Mouse (Mus musculus): ENCODE data around the gene Ankrd36. TPM values are rescaled to one million over a fixed set of nuclear protein-coding genes. Genes with fewer than 3 reads are reported as not detected.

Gene Ankrd36
- polyA plus RNA-seq, 1 experiment from 2014 or later = not detected

- Histone ChIP-seq H3K36me3 (ENCODE audit: control insufficient read depth, insufficient read depth, low read length) (peaks cover 6% of the 10 kb centered on the region; the same call in 1 of the 2 replicates), H3K9me3 (ENCODE audit: control insufficient read depth, low read length) (no peaks in the 10 kb centered on the region), H3K4me3 (ENCODE audit: low read length) (no peak overlapping the region), H3K9ac (ENCODE audit: low read depth, low read length) (no peak overlapping the region), H3K4me1 (ENCODE audit: control insufficient read depth, insufficient read depth, low read depth, low read length) (peaks cover 3% of the 10 kb centered on the region), H3K27me3 (replicated peaks; ENCODE audit: control insufficient read depth, insufficient read depth, low read length) (no peaks in the 10 kb centered on the region), H3K27ac (ENCODE audit: low read depth, low read length) (no peak overlapping the region), H3K4me2 (ENCODE audit: low read length) (no peak overlapping the region)
- 83% methylated on average over 7 of the region's 7 CpGs for WGBS
- ATAC-seq = no peak
Measured at GRCm38 (mm10) chr11:5700808-5701207, 131.3 kb downstream of the Ankrd36 start.

DNA sequence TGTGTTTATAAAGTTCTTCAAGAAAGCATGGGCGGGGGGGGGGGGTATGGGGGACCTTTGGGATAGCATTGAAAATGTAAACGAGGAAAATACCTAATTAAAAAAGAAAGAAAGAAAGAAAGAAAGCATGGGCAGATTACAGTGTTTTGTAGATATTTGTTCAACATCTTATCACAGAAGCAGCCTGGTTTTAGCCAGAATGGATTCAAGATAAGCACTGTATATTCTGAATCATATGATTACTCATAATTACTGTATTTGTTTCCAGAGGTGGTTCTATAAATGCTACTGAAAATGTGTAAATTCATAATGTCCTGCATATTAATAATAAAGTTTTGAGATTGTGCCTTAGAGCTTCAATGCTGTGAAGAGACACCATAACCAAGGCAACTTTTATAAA is 131.8 kb downstream of the Ankrd36 start:
- 78% methylated on average over 2 of the region's 2 CpGs for WGBS
- ATAC-seq = no peak
- H3K9ac ChIP-seq (ENCODE audit: low read depth, low read length) = no peak overlapping the region

DNA sequence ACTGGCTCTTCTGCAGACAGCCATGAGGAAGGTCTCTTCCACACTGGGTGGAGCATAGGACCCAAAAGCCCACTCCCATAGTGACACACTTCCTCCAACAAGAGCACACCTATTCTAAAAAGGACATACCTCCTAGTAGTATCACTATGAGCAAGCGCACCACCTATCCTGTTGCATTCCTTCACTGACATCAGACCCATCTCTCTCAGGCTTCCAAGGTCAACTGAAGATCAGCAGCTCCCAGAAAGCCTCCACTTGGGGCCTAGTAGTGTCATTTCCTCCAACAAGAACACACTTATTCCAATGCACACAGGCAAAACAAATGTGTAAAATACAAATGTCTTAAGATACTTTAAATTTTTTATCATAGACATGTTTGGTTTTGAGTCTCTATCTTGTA is 132.3 kb downstream of the Ankrd36 start:
- peaks cover 6% of the 10 kb centered on the region; the same call in 1 of the 2 replicates for H3K36me3 ChIP-seq (ENCODE audit: control insufficient read depth, insufficient read depth, low read length)
- no peak for ATAC-seq
- no peak overlapping the region for H3K4me3 ChIP-seq (ENCODE audit: low read length)
- no peaks in the 10 kb centered on the region for H3K27me3 ChIP-seq (replicated peaks; ENCODE audit: control insufficient read depth, insufficient read depth, low read length)
- no peak overlapping the region for H3K4me2 ChIP-seq (ENCODE audit: low read length)
- 95% methylated on average over 1 of the region's 1 CpGs for WGBS
- H3K27ac ChIP-seq (ENCODE audit: low read depth, low read length) = no peak overlapping the region
- H3K4me1 ChIP-seq (ENCODE audit: control insufficient read depth, insufficient read depth, low read depth, low read length) = peaks cover 14% of the 10 kb centered on the region
- H3K9me3 ChIP-seq (ENCODE audit: control insufficient read depth, low read length) = no peaks in the 10 kb centered on the region
- no peak overlapping the region for H3K9ac ChIP-seq (ENCODE audit: low read depth, low read length)

More for the DNA sequence above, 131.8 kb downstream of the Ankrd36 start:
- peaks cover 8% of the 10 kb centered on the region for H3K4me1 ChIP-seq (ENCODE audit: control insufficient read depth, insufficient read depth, low read depth, low read length)
- H3K9me3 ChIP-seq (ENCODE audit: control insufficient read depth, low read length) = no peaks in the 10 kb centered on the region
- no peak overlapping the region for H3K4me2 ChIP-seq (ENCODE audit: low read length)
- peaks cover 6% of the 10 kb centered on the region; the same call in 1 of the 2 replicates for H3K36me3 ChIP-seq (ENCODE audit: control insufficient read depth, insufficient read depth, low read length)
- H3K27me3 ChIP-seq (replicated peaks; ENCODE audit: control insufficient read depth, insufficient read depth, low read length) = no peaks in the 10 kb centered on the region
- H3K4me3 ChIP-seq (ENCODE audit: low read length) = no peak overlapping the region
- H3K27ac ChIP-seq (ENCODE audit: low read depth, low read length) = no peak overlapping the region

- peaks cover 14% of the 10 kb centered on the region for H3K4me1 ChIP-seq (ENCODE audit: control insufficient read depth, insufficient read depth, low read depth, low read length)
- H3K36me3 ChIP-seq (ENCODE audit: control insufficient read depth, insufficient read depth, low read length) = peaks cover 6% of the 10 kb centered on the region; the same call in 1 of the 2 replicates
- no peak overlapping the region for H3K27ac ChIP-seq (ENCODE audit: low read depth, low read length)
- 86% methylated on average over 5 of the region's 5 CpGs for WGBS
- H3K4me3 ChIP-seq (ENCODE audit: low read length) = no peak overlapping the region
- ATAC-seq = no peak
- H3K4me2 ChIP-seq (ENCODE audit: low read length) = no peak overlapping the region
- no peak overlapping the region for H3K9ac ChIP-seq (ENCODE audit: low read depth, low read length)
- no peaks in the 10 kb centered on the region for H3K9me3 ChIP-seq (ENCODE audit: control insufficient read depth, low read length)
- H3K27me3 ChIP-seq (replicated peaks; ENCODE audit: control insufficient read depth, insufficient read depth, low read length) = no peaks in the 10 kb centered on the region
Measured at GRCm38 (mm10) chr11:5702271-5702956, 132.9 kb downstream of the Ankrd36 start.

- no peak overlapping the region for H3K9ac ChIP-seq (ENCODE audit: low read depth, low read length)
- H3K9me3 ChIP-seq (ENCODE audit: control insufficient read depth, low read length) = no peaks in the 10 kb centered on the region
- ATAC-seq = no peak
- H3K4me2 ChIP-seq (ENCODE audit: low read length) = no peak overlapping the region
- H3K36me3 ChIP-seq (ENCODE audit: control insufficient read depth, insufficient read depth, low read length) = peaks cover 6% of the 10 kb centered on the region; the same call in 1 of the 2 replicates
- H3K4me1 ChIP-seq (ENCODE audit: control insufficient read depth, insufficient read depth, low read depth, low read length) = peaks cover 14% of the 10 kb centered on the region
- H3K4me3 ChIP-seq (ENCODE audit: low read length) = no peak overlapping the region
- H3K27me3 ChIP-seq (replicated peaks; ENCODE audit: control insufficient read depth, insufficient read depth, low read length) = no peaks in the 10 kb centered on the region
- H3K27ac ChIP-seq (ENCODE audit: low read depth, low read length) = no peak overlapping the region
- WGBS = 86% methylated on average over 6 of the region's 6 CpGs
Measured at GRCm38 (mm10) chr11:5702957-5703332, 133.5 kb downstream of the Ankrd36 start.

GRCm38 (mm10) chr11:5703341-5703740 is 133.9 kb downstream of the Ankrd36 start:
- Histone ChIP-seq H3K36me3 (ENCODE audit: control insufficient read depth, insufficient read depth, low read length) (peaks cover 6% of the 10 kb centered on the region; the same call in 1 of the 2 replicates), H3K27ac (ENCODE audit: low read depth, low read length) (no peak overlapping the region)

DNA sequence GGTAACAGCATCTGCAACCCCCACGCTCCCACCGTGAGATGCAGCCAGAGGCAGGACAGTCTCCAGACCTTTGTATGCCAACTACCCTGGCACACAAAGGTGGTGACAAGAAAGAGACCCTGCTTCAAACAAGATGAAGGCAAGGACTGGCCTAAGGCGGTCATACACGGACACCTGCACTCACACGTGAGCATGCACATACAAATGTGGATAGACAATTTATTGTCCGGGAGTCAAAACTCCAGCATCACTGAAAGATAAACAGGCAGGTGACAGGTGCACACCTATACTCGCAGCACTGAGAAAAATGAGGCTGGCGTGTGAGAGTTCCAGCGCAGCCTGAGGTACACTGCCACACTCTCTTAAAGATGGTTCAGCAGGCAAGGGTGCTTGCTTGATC is 136.5 kb downstream of the Ankrd36 start:
- WGBS = 94% methylated on average over 9 of the region's 9 CpGs
- H3K9ac ChIP-seq (ENCODE audit: low read depth, low read length) = peak overlapping the region; percentile 45

More at GRCm38 (mm10) chr11:5703341-5703740, 133.9 kb downstream of the Ankrd36 start:
- WGBS = 100% methylated on average over 1 of the region's 1 CpGs
- ATAC-seq = no peak
- Histone ChIP-seq H3K27me3 (replicated peaks; ENCODE audit: control insufficient read depth, insufficient read depth, low read length) (no peaks in the 10 kb centered on the region), H3K9me3 (ENCODE audit: control insufficient read depth, low read length) (no peaks in the 10 kb centered on the region), H3K4me3 (ENCODE audit: low read length) (no peak overlapping the region), H3K9ac (ENCODE audit: low read depth, low read length) (no peak overlapping the region), H3K4me2 (ENCODE audit: low read length) (no peak overlapping the region), H3K4me1 (ENCODE audit: control insufficient read depth, insufficient read depth, low read depth, low read length) (peaks cover 14% of the 10 kb centered on the region)

DNA sequence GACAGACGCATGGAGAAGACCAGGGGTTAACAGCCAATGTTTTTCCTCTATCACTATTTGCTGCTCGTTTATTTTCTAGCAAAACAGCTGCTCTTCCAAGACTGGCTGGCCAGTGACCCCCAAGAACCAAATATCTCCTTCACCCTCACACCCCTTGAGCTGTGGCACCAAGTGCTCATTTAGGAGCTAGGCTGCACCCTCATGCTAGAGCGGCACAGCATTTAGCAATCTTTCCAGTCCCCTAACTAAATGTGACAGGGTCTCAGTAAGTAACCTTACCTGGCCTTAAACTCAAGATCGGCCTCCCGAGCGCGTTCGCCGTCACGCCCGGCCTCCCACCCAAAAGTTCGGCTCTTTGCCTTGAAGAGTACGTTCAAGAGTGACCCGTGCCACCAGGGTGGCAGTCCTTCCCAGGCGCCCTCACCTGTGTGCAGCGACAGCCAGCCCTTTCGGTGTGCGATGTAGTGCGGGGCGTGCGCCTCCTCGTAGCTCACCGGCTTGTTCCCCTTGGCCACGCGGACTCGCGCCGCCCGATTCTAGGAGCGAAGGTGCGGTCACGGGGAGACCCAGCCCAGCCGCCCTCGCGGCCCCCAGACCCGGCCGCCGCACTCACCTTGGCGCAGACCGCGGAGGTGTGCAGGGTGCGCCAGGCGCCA is 137.5 kb downstream of the Ankrd36 start:
- no peaks in the 10 kb centered on the region for H3K27me3 ChIP-seq (replicated peaks; ENCODE audit: control insufficient read depth, insufficient read depth, low read length)
- peak; percentile 80 for ATAC-seq
- H3K36me3 ChIP-seq (ENCODE audit: control insufficient read depth, insufficient read depth, low read length) = peaks cover 6% of the 10 kb centered on the region; the same call in 1 of the 2 replicates
- peak overlapping the region; percentile 75 for H3K4me2 ChIP-seq (ENCODE audit: low read length)
- peaks cover 14% of the 10 kb centered on the region for H3K4me1 ChIP-seq (ENCODE audit: control insufficient read depth, insufficient read depth, low read depth, low read length)
- WGBS = under 1% methylated on average over 41 of the region's 43 CpGs
- H3K9ac ChIP-seq (ENCODE audit: low read depth, low read length) = peak overlapping the region; percentile 95
- H3K9me3 ChIP-seq (ENCODE audit: control insufficient read depth, low read length) = no peaks in the 10 kb centered on the region
- H3K4me3 ChIP-seq (ENCODE audit: low read length) = peak overlapping the region; percentile 98
- peak overlapping the region; percentile 85 for H3K27ac ChIP-seq (ENCODE audit: low read depth, low read length)

More for the DNA sequence above, 136.5 kb downstream of the Ankrd36 start:
- no peak for ATAC-seq
- H3K9me3 ChIP-seq (ENCODE audit: control insufficient read depth, low read length) = no peaks in the 10 kb centered on the region
- H3K27ac ChIP-seq (ENCODE audit: low read depth, low read length) = no peak overlapping the region
- peak overlapping the region; percentile 75 for H3K4me2 ChIP-seq (ENCODE audit: low read length)
- peak overlapping the region; percentile 98 for H3K4me3 ChIP-seq (ENCODE audit: low read length)
- H3K36me3 ChIP-seq (ENCODE audit: control insufficient read depth, insufficient read depth, low read length) = peaks cover 6% of the 10 kb centered on the region; the same call in 1 of the 2 replicates
- H3K4me1 ChIP-seq (ENCODE audit: control insufficient read depth, insufficient read depth, low read depth, low read length) = peaks cover 14% of the 10 kb centered on the region
- no peaks in the 10 kb centered on the region for H3K27me3 ChIP-seq (replicated peaks; ENCODE audit: control insufficient read depth, insufficient read depth, low read length)

Data from hindbrain, embryonic 16.5 days (tissue).